Mouse (Mus musculus) stomach, postnatal 0 days (tissue): ENCODE data around the gene Tuba8.

Experiments
- CTCF ChIP-seq: IDR thresholded peaks from 2 replicates; pipeline ENCODE4 v1.5.1; 2016; ENCODE audit warnings: antibody characterized with exemption, low read depth, mild to moderate bottlenecking, moderate library complexity
- EP300 ChIP-seq: optimal IDR thresholded peaks from 2 replicates; pipeline ENCODE3; 2016; ENCODE audit warnings: antibody characterized with exemption

GRCm38 (mm10) chr6:121179846-121180245 lies 30.6 kb upstream of the Tuba8 start:
- TF ChIP-seq CTCF, result no peak
- TF ChIP-seq EP300, result no peak
